Comparison of ENCODE assay signal across 20 mouse cellular contexts in the genomic region with DNA sequence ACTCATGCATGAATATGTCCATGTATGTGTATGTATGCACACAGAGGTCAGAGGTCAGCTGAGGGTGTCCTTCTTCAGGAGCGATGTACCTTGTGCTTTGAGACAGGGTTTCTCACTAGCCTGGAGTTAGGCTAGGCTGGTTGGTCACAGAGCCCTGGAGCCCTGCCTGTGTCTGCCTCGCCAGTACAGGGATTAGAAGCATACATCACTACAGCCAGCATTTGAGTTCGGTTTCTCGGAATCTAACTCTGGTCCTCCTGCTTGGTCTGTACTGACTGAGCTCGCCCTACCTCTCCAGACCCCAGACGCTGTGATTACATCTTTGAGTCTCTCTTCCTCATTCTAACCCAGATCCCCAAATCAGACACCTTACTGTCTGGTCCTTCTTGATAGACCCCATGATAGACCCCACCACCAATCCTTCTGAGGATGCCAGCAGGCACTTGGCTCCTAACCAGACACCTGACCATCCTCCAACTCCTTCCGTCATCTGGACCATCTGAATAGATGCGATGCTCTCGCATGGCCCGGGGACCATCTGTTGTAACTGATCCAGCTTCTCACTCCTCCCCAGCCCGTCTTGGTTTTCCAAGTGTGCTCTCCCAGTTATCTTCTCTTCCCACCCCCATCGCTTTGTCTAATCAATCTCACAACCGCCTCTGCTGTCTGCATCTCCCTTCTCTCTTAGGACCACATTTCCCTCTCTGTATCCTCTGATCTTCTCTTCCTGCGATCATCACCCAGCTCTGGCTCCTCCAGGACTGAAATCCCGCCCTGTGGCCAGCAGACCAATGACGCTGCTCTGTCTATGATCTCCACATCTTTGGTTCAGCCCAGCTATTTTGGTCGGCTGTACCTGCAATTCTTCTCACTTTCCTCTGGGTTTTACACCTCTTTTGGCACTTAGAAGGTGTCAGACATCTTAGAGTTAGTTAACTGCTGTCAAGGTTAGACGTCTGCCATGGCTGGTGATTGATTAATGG. TPM values are rescaled to one million over a fixed set of nuclear protein-coding genes. Genes with fewer than 3 reads are reported as not detected.
DNase-seq lines count a peak whose midpoint lies in the region; ATAC-seq lines count a peak whose summit lies in the region.
"Had no signal": no experiment of that assay in that cellular context is flagged by ENCODE, and none has a peak within 500 bp of the region (broad histone marks: within the 10 kb centered on the region; RNA-seq: fewer than 3 reads in every experiment).

No protein-coding gene starts in this region.

- intact Hi-C loops in left cerebral cortex, postnatal 4 days (cut with DNase I): no loop called here
- intact Hi-C loops in left cerebral cortex, postnatal 25 days (cut with DNase I): no loop called here

- ATAC-seq in cerebellum, adult (ENCODE audit: insufficient number of reproducible peaks, low FRiP score, low TSS enrichment): no peak
- ATAC-seq: midbrain, embryonic 13.5 days had no signal

- peak; percentile 53 for DNase-seq in cerebellum, adult 11 months
- DNase-seq in left cerebral cortex, postnatal 4 days: peak; percentile 76
- DNase-seq in left cerebral cortex, postnatal 25 days (ENCODE audit: low spot score in 2 of 2): no peak
- DNase-seq in cerebellum, postnatal 10 days: peak; percentile 88 to 91
- DNase-seq in layer of hippocampus, postnatal 10 days (ENCODE audit: low spot score in 2 of 2): no peak
- DNase-seq in adrenal gland, adult (ENCODE audit: inconsistent age in 2 of 2, low spot score in 1 of 2): no peak
- DNase-seq: adrenal gland, postnatal 36 days; heart, postnatal 4 days; kidney, adult 11 months; kidney, postnatal 36 days; lung, postnatal 36 days; right cerebral cortex, postnatal 4 days; thymus, adult 18-20 months; thymus, postnatal 36 days had no signal

RNA-seq across cellular contexts. Expression of a gene that starts 13.1 kb away (rescaled TPM):
- total RNA-seq in left cerebral cortex, postnatal 4 days (2021): 100 to 1,000 TPM; 110 to 114 TPM
- total RNA-seq in left cerebral cortex, postnatal 25 days (2021): 10 to 100 TPM; 37.2 to 38.8 TPM
- total RNA-seq in layer of hippocampus, postnatal 10 days (2021): 10 to 100 TPM; 64.1 to 67.5 TPM
- total RNA-seq: gastrocnemius, adult 8-10 months had no signal

RNA-seq across cellular contexts. Expression of a gene that starts 31.0 kb away (rescaled TPM):
- 10 to 100 TPM; 23.3 to 24.2 TPM for total RNA-seq in left cerebral cortex, postnatal 4 days (2021)
- 10 to 100 TPM; 58.7 to 62.3 TPM for total RNA-seq in left cerebral cortex, postnatal 25 days (2021)
- 10 to 100 TPM; 37.2 to 38.1 TPM for total RNA-seq in layer of hippocampus, postnatal 10 days (2021)

RNA-seq across cellular contexts. Expression of a gene that starts 37.3 kb away (rescaled TPM):
- 1 to 10 TPM; 2.5 to 3.4 TPM for total RNA-seq in left cerebral cortex, postnatal 4 days (2021)
- total RNA-seq in left cerebral cortex, postnatal 25 days (2021): 1 to 10 TPM in 1 of 2 experiments, under 1 TPM in 1; 0.96 to 1.3 TPM
- total RNA-seq in layer of hippocampus, postnatal 10 days (2021): 1 to 10 TPM; 2.1 to 3.2 TPM

RNA-seq across cellular contexts. Expression of a gene that starts 38.5 kb away (rescaled TPM):
- 10 to 100 TPM; 94.6 to 98.0 TPM for total RNA-seq in left cerebral cortex, postnatal 4 days (2021)
- total RNA-seq in left cerebral cortex, postnatal 25 days (2021): 10 to 100 TPM; 57.5 to 71.9 TPM
- 10 to 100 TPM; 73.4 to 83.1 TPM for total RNA-seq in layer of hippocampus, postnatal 10 days (2021)

RNA-seq across cellular contexts. Expression of a gene that starts 46.4 kb away (rescaled TPM):
- not detected for total RNA-seq in left cerebral cortex, postnatal 4 days (2021)
- total RNA-seq in left cerebral cortex, postnatal 25 days (2021): not detected
- not detected for total RNA-seq in layer of hippocampus, postnatal 10 days (2021)
- total RNA-seq: adrenal gland, postnatal 36 days; gastrocnemius, adult 8-10 months; heart, postnatal 4 days; layer of hippocampus, adult 8-10 months; left cerebral cortex, adult 18-20 months; left cerebral cortex, postnatal 36 days had no signal

Comparison
In these comparisons a context has a peak if more than half of its experiments do, and no peak if none do; other contexts are left out.
1. DNase-seq: peak in cerebellum, adult 11 months (single experiment), left cerebral cortex, postnatal 4 days (single experiment) and cerebellum, postnatal 10 days (2 of 2); none in left cerebral cortex, postnatal 25 days (0 of 2), layer of hippocampus, postnatal 10 days (0 of 2) and adrenal gland, adult (0 of 2).